Mouse (Mus musculus): Measurements from ENCODE around the gene Nos1ap.

The Nos1ap gene

DNA sequence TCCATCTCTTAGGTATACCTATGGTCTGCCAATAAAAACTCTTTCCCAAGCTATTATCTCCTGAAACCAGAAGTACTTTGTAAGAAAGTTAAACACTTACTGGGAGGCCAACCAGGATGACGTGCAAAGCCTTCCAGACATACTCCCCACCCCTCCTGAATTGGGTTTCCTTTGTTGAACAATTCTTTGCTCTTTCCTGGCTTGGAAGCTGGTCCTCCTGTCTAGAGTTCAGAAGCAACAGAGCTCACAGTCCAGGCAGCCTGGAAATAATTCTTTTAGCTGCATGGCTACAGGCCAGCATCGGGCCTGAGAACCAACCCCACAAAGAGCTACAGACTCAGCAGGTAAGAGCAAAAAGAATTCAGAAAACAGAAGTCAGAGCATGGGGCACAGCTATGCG lies 243.4 kb downstream of the Nos1ap start:
- no peak for DNase-seq

DNA sequence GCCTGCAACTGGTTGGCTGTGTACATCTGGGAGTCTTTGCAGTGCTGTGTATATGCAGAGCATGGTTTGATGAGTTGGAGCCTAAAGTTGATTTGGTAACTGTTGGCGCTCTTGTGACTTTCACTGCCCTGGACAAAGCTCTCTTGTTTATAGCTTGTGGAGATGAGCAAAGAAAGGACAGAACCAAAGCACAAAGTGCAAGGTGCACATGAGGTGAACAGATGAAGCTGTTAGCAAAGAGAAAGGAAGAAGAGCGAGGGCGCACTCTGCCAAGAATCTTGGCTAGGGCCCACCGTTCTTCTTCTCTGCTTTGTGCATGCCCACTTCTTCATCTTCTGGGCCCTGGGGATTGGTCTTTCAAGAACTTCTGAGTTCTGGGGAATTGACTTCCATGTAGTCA lies 245.8 kb downstream of the Nos1ap start:
- DNase-seq = no peak

DNA sequence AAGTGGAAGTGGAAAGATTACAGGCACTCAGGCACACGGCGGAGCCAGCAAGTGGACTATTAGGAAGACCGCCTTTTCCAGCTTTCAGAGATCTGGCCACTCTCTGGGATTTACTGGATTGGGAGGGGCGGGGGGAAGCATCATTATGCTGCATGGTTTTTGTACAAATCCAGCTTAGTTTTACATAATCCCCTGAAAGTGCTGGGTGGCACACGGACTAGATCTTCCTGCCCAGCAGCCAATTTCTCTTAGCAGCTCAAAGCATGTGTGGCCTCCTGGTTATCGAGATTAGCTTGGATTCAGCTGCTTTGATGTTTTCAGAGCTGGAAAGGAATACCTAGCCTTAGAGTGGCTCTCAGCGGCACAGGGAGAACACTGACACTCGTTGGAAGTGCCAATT lies 246.6 kb downstream of the Nos1ap start:
- no peak for DNase-seq

DNA sequence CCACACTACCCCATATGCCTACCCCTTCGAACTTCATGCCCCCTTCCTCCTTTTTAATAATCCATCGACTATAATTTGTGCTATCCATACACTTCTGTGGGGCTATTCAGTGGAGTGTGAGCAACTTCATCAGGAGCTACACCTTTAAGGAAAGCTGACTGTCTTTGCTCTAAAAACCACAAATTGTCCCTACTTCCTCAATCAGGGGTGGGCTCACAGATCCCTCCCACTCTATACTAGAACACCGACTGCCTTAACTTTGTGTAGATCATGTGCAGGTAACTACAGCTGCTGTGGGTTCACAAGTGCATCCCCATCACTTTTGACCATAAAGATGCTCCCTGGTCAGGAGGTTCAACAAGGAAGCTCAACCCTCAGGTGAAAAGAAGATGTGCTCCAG lies 249.7 kb downstream of the Nos1ap start:
- DNase-seq = no peak

DNA sequence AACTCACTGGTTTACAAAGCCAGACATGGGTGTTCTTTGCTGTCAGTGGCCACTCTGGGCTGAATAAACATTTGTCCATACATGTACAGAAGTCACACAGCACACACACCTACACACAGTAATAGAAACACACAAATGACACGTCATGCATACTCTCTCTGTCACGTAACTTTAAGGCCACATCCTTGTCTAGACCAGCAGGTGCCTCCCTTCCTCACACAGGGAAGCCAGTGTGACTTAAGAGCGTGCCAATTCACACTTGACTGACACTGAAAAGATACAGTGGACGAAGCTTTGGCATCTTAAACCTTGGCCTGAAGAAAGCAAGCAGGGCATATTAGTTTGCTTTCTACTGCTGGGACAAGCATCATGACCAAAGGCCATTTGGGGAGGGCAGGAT lies 256.9 kb downstream of the Nos1ap start:
- DNase-seq = no peak

DNA sequence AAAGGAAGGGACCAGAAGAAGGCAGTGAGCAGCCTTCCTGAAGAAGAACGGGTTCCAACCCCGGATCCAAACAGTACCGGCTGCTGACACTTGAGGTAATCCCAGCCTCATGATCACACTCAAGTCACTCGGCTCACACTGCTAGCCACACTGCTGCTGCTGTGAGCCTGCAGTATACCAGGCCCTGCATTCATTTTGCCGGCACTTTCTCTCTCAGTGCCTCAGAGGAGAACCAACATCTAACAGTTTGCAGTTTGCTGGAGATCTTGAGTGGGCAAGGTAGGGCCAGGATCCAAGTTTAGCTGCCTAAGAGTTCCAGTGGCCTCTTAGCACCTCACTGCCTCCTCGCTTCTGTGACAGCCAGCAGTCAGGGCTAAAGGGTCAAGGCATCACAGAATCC lies 257.7 kb downstream of the Nos1ap start:
- DNase-seq = no peak

DNA sequence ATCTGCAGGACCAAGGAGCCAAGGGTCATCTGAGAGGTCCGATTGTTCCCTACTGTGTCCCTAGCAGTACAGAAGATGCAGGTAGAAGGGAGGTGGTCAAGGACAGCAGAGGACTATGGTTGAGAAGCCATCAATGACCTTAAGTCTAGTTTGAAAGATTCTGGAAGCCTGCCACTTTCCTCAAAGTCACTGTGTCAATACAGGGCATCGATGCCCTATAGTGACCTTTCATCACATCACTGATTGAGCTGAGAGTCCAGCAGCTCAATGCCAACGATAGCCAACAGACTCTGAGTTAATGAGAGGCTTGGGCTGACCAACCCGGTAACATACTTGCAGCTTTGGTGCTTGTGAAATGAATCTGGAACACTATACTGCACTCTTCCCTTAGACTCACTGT lies 264.4 kb downstream of the Nos1ap start:
- DNase-seq = no peak

DNA sequence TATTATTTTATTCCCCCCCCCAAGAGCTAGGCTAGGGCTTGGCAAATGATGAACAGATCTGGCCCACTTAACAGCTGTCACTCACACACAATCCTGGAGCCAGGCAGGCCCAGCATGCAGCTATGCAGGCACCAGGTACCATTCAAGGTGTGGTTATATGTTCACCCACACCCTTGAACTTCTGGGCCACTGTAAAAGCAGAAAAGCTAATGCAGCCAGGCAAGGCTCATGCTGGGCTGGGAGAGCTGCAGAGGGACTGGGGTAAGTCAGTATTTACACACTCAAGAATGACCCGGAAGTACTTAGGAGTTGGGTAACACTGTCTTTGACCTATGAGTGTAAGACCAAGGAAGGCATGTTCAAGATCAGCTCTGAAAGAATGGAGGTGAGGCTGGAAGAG lies 265.3 kb downstream of the Nos1ap start:
- no peak for DNase-seq

DNA sequence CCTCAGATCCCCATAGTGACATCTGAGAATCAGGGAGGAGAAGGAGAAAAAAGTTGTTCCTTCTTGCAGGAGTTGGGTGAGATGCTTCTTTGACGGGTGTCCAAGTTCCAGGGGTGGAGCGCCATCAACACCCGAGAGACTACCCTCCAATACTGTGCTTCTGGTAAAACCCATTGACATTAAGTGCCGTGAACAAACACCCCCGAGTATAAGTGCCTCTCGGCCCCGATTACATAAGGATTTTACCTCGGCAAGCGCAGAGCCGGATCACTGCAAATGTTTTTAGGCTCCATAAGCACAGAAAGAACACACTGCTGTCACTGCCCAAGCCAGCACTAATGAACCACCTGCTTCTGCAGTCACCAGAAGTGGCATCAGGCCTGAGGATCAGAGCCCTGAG lies 266.7 kb downstream of the Nos1ap start:
- DNase-seq = no peak

DNA sequence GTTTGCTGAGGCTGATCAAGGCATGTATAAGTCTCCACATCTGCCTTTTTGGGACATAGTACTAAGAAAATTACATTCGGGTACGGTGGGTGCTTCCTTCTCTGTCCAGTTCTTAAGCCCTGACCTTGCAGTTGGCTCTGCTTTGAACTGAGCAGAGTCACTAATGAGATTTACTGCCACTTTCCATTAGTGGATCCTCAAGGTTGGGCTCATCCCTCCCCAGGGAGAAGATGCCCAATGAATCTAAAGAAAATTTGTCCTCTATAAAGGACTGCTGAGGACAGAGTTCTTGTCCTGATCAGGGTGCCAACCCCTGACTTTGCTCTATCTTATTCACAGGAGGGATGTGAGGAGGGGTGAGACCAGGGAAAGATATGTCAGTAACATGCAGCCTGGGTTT lies 267.6 kb downstream of the Nos1ap start:
- no peak for DNase-seq

DNA sequence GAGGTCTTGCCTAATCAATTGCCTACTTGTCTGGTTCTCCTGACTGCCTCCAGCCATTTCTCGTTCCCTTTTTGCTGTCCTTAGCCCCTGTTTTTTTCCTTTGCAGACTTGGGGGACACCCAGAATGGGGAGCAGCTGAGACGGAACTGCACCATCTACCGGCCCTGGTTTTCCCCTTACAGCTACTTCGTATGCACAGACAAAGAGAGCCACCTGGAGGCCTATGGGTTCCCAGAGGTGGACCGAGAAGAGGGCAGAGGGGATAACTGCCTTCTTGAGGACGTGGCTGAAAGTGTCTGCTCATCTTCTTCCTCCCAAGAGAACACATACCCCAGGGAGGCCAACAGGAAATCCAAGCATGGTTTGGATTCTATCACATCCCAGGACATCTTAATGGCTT lies 278.2 kb downstream of the Nos1ap start:
- no peak for DNase-seq

DNA sequence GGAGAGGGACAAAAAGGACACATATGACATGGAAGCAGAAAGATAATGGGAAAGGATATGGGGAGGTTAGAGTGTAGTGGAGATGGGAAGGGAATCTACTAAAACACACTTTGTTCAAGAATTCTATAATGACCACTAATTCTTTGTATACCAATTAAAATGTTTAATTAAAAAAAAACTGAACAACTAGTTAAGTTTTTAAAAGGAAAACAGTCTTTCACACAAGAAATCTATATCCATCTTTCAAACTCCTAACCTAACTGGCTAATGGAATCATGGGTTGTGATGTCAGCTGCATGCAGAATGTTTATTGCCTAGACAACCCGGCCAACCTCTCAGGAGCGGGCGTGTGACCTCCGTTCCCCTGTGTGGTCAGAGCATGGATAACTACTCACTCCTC lies 281.2 kb downstream of the Nos1ap start, which contains the start of gene Spata46:
Spata46 (plus strand) TSS at position 301 of the 400 bp plus-strand sequence.
- no peak for DNase-seq

DNA sequence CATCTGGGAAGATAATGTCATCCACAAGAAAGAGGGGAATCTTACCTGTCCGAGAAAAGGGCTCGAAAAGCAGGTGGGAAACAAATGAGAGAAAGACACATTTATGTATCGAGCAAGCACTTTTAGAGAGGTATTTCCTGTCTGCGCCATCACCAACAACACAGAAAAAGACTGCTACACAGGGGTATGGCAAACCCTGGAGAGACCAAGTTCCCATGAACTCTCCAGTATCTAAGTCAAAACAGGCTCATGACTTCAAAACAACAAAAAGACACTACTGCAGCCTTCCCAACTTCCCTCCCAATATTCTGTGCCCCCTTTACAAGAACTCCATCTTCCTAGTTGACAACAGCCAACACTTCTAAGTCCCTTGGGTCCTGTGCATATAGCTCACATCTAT lies 283.4 kb downstream of the Nos1ap start, which contains the start of gene Gm7694:
Gm7694 (minus strand) TSS at position 101 of the 400 bp plus-strand sequence.
- no peak for DNase-seq

DNA sequence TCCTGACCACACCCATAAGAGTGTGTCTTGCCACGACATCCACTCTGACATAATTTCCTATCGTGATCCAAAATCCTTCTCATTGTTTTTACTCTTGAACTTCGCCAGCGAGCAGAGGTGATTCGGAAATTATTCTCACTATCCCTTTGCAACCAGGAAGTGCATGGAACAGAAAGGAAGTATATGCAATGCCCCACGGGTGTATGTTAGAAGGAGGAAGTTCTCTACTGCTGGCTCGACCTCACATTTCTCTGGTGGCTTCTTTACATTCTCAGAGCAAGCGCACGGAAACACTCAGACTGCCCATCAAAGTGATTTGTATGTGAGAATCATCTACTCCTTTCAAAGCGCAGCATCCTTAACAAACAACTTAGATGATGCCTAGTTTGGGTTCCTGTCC lies 284.7 kb downstream of the Nos1ap start:
- no peak for DNase-seq

DNA sequence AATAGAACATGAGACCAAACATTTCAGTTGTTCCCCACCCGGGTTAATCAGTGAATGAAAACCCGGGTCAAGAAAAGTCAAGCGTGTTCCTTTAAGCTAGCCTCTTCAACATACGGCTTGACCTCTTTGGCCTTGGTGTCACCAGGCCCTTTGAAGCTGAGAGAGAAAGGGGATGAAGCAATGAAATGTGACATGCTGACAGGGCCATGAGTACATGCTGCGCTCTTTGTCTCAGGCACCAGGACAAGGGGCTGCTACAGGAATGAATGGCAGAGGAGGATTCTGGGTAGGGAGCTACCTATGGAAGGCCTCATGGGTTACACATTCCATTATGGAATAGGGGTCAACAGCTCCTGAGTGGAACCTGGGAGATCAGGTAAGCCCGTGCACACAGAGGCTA lies 286.6 kb downstream of the Nos1ap start:
- no peak for DNase-seq

DNA sequence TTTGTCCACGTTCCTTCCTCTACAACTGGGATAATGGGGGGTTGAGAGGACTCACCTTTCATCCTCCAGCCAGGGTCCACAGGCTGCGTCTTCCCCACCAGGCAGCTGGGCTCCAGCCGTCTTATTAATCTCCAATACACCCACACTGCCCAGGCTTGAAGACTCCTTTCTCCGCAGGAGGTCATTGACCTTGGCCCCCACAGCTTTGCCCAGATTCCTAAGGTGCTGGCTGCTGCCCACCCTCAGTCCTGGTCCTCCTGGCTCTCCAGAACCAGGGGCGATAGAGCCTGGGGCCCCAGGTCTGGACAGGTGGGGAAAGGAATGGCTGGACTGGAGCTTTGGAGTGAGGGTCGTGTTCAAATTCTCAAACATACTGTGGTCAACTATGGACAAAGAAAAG lies 287.2 kb downstream of the Nos1ap start:
- DNase-seq = no peak

DNA sequence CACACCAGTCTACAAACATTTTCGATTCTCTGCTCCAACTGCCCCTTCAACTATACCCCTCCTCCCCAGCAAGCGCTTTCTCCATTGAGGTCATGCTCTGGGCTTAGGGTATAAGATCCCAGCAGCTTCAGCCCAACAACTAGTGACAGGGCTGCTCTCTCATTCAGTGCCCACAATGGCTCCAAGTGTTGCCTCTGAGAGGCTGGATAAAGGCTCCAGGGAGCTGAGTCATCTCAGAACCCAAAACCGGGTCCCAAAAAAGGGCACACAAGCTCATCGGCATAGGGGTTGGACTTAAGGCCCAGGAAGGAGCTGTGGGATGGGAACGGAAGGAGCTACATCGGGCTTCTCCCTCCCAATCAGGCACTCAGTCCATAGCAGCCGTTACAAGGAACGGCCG lies 288.0 kb downstream of the Nos1ap start:
- DNase-seq = no peak

DNA sequence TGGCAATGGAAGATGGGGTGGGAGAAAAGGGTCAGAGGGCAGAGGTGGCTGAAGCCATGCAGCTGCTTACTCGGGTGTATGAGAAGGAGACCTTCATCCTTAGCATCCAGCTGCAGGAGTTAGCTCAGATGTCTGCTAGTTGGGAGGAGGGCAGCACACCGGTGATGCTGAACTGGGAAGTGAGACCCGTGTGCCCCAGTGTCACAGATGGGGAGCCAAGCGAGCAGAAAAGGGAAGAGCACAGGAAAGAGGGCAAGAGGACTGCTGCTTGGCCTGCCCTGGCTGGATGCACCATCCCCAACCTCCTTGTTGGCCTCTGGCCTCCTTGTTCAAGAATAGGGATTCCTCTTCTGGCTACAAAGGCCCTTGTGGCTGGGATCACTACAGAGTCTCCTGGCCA lies 290.2 kb downstream of the Nos1ap start:
- no peak for DNase-seq

DNA sequence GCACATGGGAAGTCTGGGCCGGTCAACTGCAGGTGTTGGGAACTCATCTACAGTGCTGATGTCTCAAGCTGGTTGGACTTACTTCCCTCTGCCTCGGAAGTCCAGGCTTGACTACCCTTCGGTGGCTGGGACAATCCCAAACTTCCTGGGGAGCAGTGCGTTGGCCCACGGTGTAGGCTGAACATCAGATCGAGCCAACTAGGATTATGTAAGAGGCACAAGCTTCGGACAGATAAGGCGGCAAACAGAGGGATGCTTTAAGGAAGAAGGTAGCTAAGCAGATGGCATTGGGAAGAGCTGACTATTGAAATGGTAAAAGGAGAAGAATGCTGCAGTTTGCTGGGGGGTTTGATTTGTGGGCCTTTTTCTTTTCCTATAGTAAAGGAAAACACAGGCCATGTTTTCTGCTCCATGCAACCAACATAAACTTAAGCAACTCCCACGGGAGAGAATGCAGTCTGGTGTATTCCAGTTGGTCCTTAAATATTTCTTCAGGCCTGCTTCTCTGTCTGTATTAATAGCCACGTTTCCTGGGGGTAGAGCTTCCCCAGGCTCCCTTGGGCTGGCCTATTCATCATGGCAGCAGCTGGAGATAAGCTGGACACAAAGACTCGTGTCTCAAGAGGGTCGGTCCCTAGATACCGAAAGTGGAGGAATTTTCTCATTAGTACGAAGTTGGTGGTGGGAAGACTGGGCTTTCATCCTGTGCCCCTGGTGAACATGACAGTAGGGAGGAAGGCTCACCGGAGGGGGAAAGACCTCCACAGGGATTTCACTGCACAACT lies 294.7 kb downstream of the Nos1ap start:
- DNase-seq = peak in 1 of 2 experiments; percentile 14

DNA sequence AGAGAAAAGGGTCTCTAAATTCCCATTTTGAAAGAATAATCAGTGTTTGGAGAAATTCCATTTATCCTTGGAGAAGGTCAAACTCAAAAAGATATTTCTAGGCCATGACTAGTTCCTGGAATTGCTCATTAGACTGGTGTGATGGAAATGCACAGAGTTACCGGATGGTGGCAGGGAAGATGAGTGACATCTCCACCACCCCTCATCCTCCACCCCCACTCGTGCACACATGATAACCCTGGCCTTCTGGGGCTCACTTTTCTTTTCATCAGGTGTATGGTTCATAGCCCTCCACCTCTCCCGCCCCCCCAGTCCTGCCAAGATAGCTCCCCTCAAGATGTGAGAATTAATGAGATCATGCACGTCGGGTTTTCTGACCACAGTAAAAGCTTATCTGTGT lies 296.4 kb downstream of the Nos1ap start:
- DNase-seq = no peak

DNA sequence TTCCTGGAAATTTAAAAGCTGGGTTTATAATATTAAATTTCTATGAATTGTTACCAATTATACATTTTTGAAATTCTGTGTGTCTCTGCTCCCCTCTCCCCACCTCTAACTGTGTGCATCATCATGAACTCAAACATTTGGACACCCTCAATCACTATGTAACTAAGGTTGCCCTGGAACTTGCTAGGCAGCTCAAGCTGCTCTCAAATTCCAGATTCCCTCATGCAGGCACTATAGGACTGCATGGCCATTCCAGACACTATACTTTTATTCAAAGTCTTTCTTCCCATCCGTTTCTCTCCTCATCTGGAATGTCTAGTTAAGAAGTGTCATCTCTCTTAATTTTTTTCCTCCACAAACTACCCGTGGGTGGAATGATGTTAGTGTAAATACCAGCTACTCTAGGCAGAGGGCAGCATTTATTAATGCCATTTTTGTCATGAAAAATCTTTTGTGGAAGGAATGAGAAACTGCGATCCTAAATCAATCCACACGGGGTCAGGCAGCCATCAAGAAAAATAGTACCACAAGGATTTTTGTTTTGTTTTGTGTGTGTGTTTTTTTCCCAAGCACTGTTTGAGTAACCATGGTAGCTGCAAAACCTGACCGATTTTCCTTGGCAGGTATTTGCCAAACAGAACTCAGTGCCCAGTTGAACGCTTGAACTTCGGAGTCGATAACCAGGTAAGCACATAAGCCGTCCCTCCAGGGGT lies 297.3 kb downstream of the Nos1ap start:
- peak; percentile 79 to 82 for DNase-seq

DNA sequence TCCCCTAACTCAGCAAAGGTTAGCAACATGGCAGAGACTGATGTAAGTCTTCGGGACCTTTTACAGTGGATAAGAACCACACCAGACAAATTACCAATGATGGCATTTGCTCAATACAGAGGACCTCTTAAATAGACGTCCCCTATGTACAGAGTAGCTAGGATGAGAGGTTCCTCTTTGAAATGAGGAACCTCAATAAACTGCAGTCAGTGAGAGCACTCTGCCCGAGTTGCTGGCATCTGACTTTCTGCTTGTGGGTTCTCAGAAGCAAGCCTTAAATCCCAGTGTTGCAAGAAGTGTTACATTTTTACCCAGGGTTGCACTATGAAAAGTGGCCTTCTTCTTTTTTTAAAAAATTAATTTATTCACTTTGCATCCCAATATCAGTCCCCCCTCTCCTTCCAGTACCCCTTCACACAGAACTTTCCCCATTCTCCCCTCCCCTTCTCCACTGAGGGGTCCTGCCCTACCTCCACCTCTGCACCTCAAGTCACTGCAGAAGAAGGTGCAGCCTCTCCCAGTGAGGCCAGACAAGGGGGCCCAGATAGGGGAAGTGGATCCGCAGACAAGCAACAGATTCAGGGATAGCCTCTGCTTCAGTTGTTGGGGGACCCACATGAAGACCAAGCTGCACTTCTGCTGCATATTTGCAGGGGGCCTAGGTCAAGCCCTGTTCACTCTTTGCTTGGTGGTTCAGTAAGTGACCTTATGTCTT lies 307.1 kb downstream of the Nos1ap start:
- no peak for DNase-seq

DNA sequence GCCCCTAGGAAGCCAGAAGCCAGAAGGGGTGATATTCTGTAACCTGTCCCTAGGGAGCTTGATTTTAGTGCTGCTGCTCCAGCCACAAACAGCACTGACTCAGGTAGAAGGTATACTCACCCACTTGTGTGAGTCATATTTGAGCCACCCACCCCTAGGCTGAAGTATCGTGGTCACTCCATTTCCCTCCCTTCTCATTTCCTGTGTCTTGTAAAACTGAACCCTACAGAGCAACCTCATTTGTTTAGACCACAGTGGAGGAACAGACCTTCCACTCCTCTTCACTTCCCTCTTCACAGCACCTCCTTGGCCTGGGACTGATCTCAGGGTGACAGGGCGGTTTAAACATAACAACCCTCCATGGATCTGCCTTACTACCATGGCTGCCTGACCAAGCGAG lies 312.6 kb downstream of the Nos1ap start, which contains the start of gene Sh2d1b1:
Sh2d1b1 (plus strand) TSS at position 305 of the 400 bp plus-strand sequence.
- no peak for DNase-seq

DNA sequence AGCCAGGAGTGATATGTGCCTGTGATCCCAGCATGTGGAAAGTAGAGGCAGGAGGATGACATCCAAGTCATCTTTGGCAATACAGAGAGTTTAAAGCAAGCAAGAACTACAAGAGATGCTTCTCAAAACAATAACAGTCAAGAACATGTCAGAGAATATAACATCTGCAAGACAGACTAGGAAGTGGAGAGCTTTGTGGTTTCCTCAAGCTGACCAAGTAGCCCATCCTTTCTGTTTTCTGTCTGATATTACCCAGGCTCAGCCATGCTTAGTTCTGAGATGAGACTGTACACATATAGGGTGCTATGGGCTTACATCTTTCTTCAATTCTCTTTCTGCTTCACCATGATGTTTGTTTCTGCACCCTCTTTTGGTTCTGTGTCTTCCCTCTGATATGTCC lies 316.4 kb downstream of the Nos1ap start:
- DNase-seq = no peak

Data from cerebellum, postnatal 14 days (tissue).